Mouse (Mus musculus) cerebellum, postnatal 4 days (tissue): ENCODE results near the gene Ppp4r3b.

ENCODE experiments used
- DNase-seq, 2 experiments: peaks; one replicate each; pipeline ENCODE4 v3.0.0; 2022; ENCODE audit warnings: low spot score in 2 of 2, mixed read lengths in 1 of 2

Gene Ppp4r3b

GRCm38 (mm10) chr11:29172563-29173124 lies at the start of gene Ppp4r3b:
Gene Ppp4r3b (plus strand): TSS chr11:29172890.
- peak; percentile 86 to 95 for DNase-seq

DNA sequence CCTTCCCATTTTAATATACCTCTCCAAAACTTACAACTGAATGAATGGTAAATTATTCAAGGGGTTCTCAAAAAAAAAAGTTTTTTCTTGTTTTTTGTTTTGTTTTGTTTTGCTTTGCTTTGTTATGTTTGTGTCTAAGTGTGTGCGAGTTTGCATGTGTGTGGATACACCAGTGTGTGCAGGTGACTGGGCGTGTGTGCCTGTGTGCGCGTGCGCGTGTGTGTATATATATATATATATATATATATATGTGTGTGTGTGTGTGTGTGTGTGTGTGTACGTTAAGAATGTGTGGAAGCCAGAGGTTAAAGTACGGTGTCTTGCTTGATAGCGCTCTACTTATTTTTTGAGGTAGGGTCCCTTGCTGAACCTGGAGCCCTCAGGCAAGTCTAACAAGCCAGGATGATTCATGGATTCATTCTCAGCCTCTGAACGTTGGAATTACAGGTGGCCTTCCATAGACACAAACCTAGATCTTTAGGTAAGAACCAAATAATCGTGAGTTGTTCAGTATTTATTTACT lies 42.8 kb upstream of the Ppp4r3b start:
- DNase-seq, result no peak

- peak; percentile 68 to 88 for DNase-seq
These were observed 42.0 kb upstream of the Ppp4r3b start, which contains the start of gene Pnpt1 for GRCm38 (mm10) chr11:29130385-29131355. Gene Pnpt1 (plus strand): TSS chr11:29130744.

GRCm38 (mm10) chr11:29140671-29141070 lies 32.0 kb upstream of the Ppp4r3b start:
- DNase-seq, result no peak

DNA sequence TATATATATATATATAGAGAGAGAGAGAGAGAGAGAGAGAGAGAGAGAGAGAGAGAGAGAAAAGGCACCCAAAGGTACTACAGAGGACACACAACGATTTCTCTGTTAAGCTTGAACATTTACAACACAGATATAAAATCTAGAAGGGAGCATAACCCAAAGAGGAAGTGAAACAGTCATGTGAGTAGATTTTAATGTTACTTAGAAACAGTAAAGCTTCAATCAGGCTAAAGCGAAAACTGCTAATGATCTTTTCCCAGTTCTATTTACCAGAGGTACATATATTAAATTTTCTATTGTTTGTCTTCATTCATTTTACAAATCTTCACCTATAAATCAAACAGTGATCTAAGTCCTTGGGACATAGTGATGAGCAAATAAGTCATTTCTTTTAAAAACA lies 23.8 kb upstream of the Ppp4r3b start:
- DNase-seq, result no peak

DNA sequence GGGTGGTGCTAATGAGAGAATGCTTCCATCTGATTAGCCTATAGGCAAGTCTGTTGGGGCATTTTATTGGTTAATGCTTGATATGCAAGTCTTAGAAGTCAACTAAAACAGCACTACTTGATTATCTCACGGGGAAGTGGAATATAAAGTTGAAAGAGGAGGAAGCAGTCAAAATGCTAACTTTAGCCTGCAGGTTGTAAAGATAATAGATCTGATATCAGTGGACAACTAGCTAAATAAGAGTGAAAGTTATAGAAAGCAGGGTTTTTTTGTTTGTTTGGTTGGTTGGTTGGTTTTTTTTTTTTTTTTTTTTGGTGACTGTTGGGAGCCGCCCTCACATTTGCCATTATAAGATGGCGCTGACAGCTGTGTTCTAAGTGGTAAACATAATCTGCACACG lies 9.1 kb upstream of the Ppp4r3b start:
- no peak for DNase-seq

DNA sequence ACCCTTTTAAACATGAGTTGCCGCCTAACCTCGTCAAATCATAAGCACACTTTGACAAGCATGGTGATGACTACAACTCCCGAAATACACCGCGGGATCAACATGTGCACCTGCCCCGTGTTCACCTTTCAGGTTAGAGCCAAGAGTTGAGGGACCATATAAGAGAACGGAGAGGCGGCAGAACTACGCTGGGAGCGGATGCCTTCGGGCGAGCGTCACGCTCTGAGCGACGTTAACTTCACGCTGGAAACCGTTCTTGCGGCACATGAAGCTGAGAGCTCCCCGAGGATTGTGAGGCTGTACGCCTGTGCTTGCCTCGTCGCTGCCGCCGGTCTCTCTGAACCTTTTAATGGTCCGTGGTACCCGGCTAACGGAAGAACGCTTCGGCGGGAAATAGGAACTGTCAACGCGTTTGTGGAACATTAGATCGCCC lies 715 bp upstream of the Ppp4r3b start:
- DNase-seq, result peak; percentile 24 to 32

GRCm38 (mm10) chr11:29173125-29173631 lies 488 bp downstream of the Ppp4r3b start:
- DNase-seq, result peak; percentile 24 to 55

- no peak for DNase-seq
These were observed 1.2 kb downstream of the Ppp4r3b start for GRCm38 (mm10) chr11:29173706-29174436.

- DNase-seq, result no peak
These were observed 6.6 kb downstream of the Ppp4r3b start for GRCm38 (mm10) chr11:29179319-29179718.

- peak in 1 of 2 experiments; percentile 42 for DNase-seq
These were observed 8.0 kb downstream of the Ppp4r3b start for GRCm38 (mm10) chr11:29180657-29181056.

DNA sequence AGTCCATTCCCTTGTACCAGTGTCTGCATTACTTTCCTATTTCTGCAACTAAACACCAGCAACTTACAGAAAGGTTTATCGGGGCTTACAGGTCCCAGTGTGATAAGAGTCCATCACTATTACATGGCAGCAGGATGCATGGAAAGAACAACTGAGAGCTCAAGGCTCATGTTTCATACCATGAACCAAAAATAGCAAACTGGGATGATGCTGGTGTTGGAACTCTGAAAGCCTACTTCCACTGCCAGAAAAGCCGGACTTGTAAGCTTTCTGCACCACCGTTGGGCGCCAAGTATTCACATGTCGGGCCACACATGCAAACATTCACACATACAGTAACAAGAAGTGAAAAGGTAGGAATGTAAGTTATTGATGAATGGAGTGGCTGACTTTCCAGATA lies 9.1 kb downstream of the Ppp4r3b start:
- no peak for DNase-seq

GRCm38 (mm10) chr11:29188981-29189380 lies 16.3 kb downstream of the Ppp4r3b start:
- no peak for DNase-seq

DNA sequence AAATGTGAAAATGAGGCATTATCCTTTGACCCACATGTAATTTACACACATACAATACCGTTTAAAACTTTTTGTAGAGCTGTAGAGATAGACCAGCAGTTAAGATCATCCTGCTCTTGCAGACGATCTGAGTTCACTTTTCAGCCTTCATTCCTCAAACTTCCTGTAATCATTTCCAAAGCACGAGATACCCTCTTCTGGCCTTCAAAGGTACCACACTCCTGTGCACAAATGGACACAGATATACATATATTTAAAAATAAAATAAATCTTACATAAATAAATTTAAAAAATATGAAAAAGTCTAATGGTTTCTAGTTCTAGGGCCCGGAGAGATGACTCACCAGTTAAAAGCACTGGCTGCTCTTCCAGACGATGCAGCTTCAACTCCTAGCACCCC lies 31.0 kb downstream of the Ppp4r3b start:
- DNase-seq, result no peak

- no peak for DNase-seq
These were observed 37.1 kb downstream of the Ppp4r3b start for GRCm38 (mm10) chr11:29209774-29210173.

DNA sequence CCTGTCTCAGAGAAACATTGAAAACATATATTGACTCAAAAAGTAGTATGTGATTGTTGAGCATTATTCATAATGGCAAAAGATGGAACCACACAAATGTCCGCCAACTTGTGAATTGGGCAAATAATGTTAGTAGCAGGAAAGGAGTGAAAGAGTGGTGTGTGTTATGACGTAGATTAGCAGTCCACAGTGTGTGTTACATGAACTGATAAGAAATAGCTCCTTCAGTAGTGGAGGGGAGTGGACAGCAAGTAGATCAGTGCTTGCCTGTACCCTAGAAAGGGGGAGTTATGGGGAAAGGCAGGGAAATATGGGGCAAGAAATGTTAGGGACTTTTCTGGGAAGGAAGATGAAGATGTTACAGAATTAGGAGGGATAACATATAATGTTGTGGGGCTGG lies 43.5 kb downstream of the Ppp4r3b start:
- DNase-seq, result no peak

- no peak for DNase-seq
These were observed 46.4 kb downstream of the Ppp4r3b start for GRCm38 (mm10) chr11:29219055-29219454.

DNA sequence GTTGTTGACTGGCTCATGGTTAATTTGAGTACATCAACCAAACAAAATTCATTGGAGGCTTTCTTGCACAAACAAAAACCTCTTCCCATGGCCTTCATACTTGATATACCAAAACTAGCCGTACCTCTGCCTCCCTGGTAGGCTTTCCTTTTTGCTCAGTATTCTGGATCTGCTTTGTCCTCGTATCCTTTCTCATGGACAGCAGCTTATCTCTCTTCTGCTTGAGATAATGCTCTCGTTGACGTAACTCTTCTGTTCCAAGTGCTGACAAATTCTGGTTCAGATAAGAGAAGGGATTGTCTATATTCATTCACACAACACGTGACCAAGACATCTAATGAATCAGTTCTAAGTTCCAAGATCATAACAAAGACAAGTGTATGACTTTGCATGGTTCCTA lies 49.6 kb downstream of the Ppp4r3b start:
- no peak for DNase-seq

DNA sequence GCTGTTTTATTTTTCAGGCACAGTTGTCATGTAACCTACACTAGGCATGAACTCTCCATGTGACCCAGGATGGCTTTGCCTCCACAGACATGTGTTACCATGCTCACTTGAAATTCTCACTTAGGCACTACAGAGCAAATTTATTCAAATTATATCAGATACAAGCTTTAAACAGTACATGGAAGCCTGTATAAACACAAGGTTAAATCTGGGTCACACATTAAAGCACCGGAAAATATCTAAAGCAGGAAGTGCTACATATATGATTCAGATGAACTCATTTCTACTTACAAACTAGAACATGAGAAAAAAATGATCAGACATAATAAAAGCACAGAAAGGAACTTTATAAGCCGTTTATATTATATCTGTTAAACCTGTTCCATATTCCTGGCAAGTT lies 52.1 kb downstream of the Ppp4r3b start:
- no peak for DNase-seq

- DNase-seq, result no peak
These were observed 56.3 kb downstream of the Ppp4r3b start for GRCm38 (mm10) chr11:29228957-29229356.

- no peak for DNase-seq
These were observed 60.9 kb downstream of the Ppp4r3b start for GRCm38 (mm10) chr11:29233569-29233968.

- DNase-seq, result no peak
These were observed 64.7 kb downstream of the Ppp4r3b start for GRCm38 (mm10) chr11:29237364-29237763.
